Mouse (Mus musculus) hindbrain, embryonic 14.5 days (tissue): ENCODE data around the gene Dtx3l. TPM values are rescaled to one million over a fixed set of nuclear protein-coding genes. Genes with fewer than 3 reads are reported as not detected.

Experiments
- ATAC-seq: fragments of 200-750 bp; cut with Nextera tagmentation; 2 replicates; pipeline ENCODE4 v1.8.0; 2017; ENCODE audit warnings: moderate number of reproducible peaks, mild to moderate bottlenecking, moderate TSS enrichment, moderate library complexity; ENCODE audit not compliant: low FRiP score
- DNase-seq: peaks from one replicate; pipeline ENCODE4 v3.0.0-alpha.2; 2015; ENCODE audit warnings: low spot score
- H3K27ac ChIP-seq: fragments of 300-500 bp; sonication (generic); 2 replicates; pipeline ENCODE4 v1.5.1; 2014; ENCODE audit warnings: mild to moderate bottlenecking, moderate library complexity
- H3K27me3 ChIP-seq: fragments of 300-500 bp; sonication (generic); 2 replicates; pipeline ENCODE4 v1.6.1; 2014; ENCODE audit warnings: mild to moderate bottlenecking, low read length, mixed read lengths; ENCODE audit not compliant: control insufficient read depth, insufficient read depth
- H3K36me3 ChIP-seq: fragments of 300-500 bp; sonication (generic); replicated peaks from 2 replicates; pipeline ENCODE4 v1.6.1; 2014; ENCODE audit not compliant: control insufficient read depth, insufficient read depth
- H3K4me1 ChIP-seq: fragments of 300-500 bp; sonication (generic); replicated peaks from 2 replicates; pipeline ENCODE4 v1.6.1; 2014; ENCODE audit warnings: antibody characterized with exemption, low read length, mixed read lengths; ENCODE audit not compliant: control insufficient read depth, insufficient read depth
- H3K4me2 ChIP-seq: fragments of 300-500 bp; sonication (generic); replicated peaks from 2 replicates; pipeline ENCODE4 v1.6.1; 2014; ENCODE audit warnings: mild to moderate bottlenecking, moderate library complexity
- H3K4me3 ChIP-seq: fragments of 300-500 bp; sonication (generic); replicated peaks from 2 replicates; pipeline ENCODE4 v1.5.1; 2014; ENCODE audit warnings: mild to moderate bottlenecking, low read length
- H3K9ac ChIP-seq: fragments of 300-500 bp; sonication (generic); 2 replicates; pipeline ENCODE4 v1.6.1; 2014
- H3K9me3 ChIP-seq: fragments of 300-500 bp; sonication (generic); 2 replicates; pipeline ENCODE4 v1.6.1; 2016; ENCODE audit warnings: low read length; ENCODE audit not compliant: control insufficient read depth
- WGBS: fragments of 180-500 bp; shearing (Covaris S2); extraction: QIAGEN DNeasy Blood & Tissue Kit; methylation state at CpG from one replicate; pipeline ENCODE4 v1.1.7; 2014; 5-methylcytosine and 5-hydroxymethylcytosine counted together
- polyA plus RNA-seq: library from polyadenylated mRNA; unstranded; fragments of >200 nt; fragmentation: Nextera tagmentation; extraction: Ambion mirVana; gene quantifications from 2 replicates; pipeline ENCODE4 v1.2.1, GENCODE M21; 2014

Gene Dtx3l
- polyA plus RNA-seq, 1 experiment from 2014 or later, result 1.2 TPM

- no peak overlapping the region for H3K27ac ChIP-seq
- no peak overlapping the region for H3K4me3 ChIP-seq
- 68% methylated on average over 5 of the region's 5 CpGs for WGBS
- H3K4me1 ChIP-seq, result no peaks in the 10 kb centered on the region
- DNase-seq (no peak), ATAC-seq (no peak)
- H3K27me3 ChIP-seq, result no peaks in the 10 kb centered on the region
- no peaks in the 10 kb centered on the region for H3K36me3 ChIP-seq
- no peak overlapping the region for H3K4me2 ChIP-seq
- no peak overlapping the region for H3K9ac ChIP-seq
- H3K9me3 ChIP-seq, result no peaks in the 10 kb centered on the region
Measured at GRCm38 (mm10) chr16:35914301-35914700, 24.6 kb downstream of the Dtx3l start.

- Histone ChIP-seq H3K9ac (no peak overlapping the region), H3K4me2 (no peak overlapping the region), H3K4me3 (no peak overlapping the region), H3K27me3 (no peaks in the 10 kb centered on the region), H3K36me3 (no peaks in the 10 kb centered on the region), H3K4me1 (no peaks in the 10 kb centered on the region), H3K27ac (no peak overlapping the region), H3K9me3 (no peaks in the 10 kb centered on the region)
- no peak for ATAC-seq
- DNase-seq, result no peak
- 79% methylated on average over 1 of the region's 1 CpGs for WGBS
Measured at GRCm38 (mm10) chr16:35913526-35913925, 25.4 kb downstream of the Dtx3l start.

- no peaks in the 10 kb centered on the region for H3K4me1 ChIP-seq
- no peaks in the 10 kb centered on the region for H3K9me3 ChIP-seq
- DNase-seq (no peak), ATAC-seq (no peak)
- H3K36me3 ChIP-seq, result no peaks in the 10 kb centered on the region
- 79% methylated on average over 3 of the region's 3 CpGs for WGBS
- no peak overlapping the region for H3K4me3 ChIP-seq
- H3K4me2 ChIP-seq, result no peak overlapping the region
- no peaks in the 10 kb centered on the region for H3K27me3 ChIP-seq
- H3K9ac ChIP-seq, result no peak overlapping the region
- no peak overlapping the region for H3K27ac ChIP-seq
Measured at GRCm38 (mm10) chr16:35911449-35911848, 27.5 kb downstream of the Dtx3l start.

GRCm38 (mm10) chr16:35907432-35908201 lies 31.3 kb downstream of the Dtx3l start:
- no peak overlapping the region for H3K4me3 ChIP-seq
- 51% methylated on average over 4 of the region's 4 CpGs for WGBS
- no peak for ATAC-seq
- H3K4me2 ChIP-seq, result no peak overlapping the region
- no peak overlapping the region for H3K27ac ChIP-seq
- H3K4me1 ChIP-seq, result no peaks in the 10 kb centered on the region
- no peaks in the 10 kb centered on the region for H3K36me3 ChIP-seq
- H3K27me3 ChIP-seq, result no peaks in the 10 kb centered on the region
- DNase-seq, result no peak
- no peaks in the 10 kb centered on the region for H3K9me3 ChIP-seq
- H3K9ac ChIP-seq, result no peak overlapping the region

- H3K4me2 ChIP-seq, result no peak overlapping the region
Measured at GRCm38 (mm10) chr16:35906887-35907286, 32.1 kb downstream of the Dtx3l start.

GRCm38 (mm10) chr16:35905819-35906485 lies 33.0 kb downstream of the Dtx3l start:
- Histone ChIP-seq H3K36me3 (no peaks in the 10 kb centered on the region), H3K4me2 (no peak overlapping the region), H3K9ac (no peak overlapping the region), H3K4me1 (no peaks in the 10 kb centered on the region), H3K4me3 (no peak overlapping the region), H3K27me3 (no peaks in the 10 kb centered on the region), H3K9me3 (no peaks in the 10 kb centered on the region), H3K27ac (no peak overlapping the region)
- DNase-seq (no peak), ATAC-seq (no peak)
- WGBS, result 83% methylated on average over 6 of the region's 6 CpGs

More at GRCm38 (mm10) chr16:35906887-35907286, 32.1 kb downstream of the Dtx3l start:
- Histone ChIP-seq H3K27me3 (no peaks in the 10 kb centered on the region), H3K4me3 (no peak overlapping the region), H3K9me3 (no peaks in the 10 kb centered on the region), H3K27ac (no peak overlapping the region), H3K36me3 (no peaks in the 10 kb centered on the region), H3K4me1 (no peaks in the 10 kb centered on the region), H3K9ac (no peak overlapping the region)
- WGBS, result 76% methylated on average over 7 of the region's 7 CpGs
- ATAC-seq (no peak), DNase-seq (no peak)

- no peaks in the 10 kb centered on the region for H3K4me1 ChIP-seq
- H3K36me3 ChIP-seq, result no peaks in the 10 kb centered on the region
- H3K9ac ChIP-seq, result no peak overlapping the region
- 94% methylated on average over 3 of the region's 3 CpGs for WGBS
- ATAC-seq, result no peak
- no peak for DNase-seq
- H3K9me3 ChIP-seq, result no peaks in the 10 kb centered on the region
- no peak overlapping the region for H3K27ac ChIP-seq
- no peak overlapping the region for H3K4me2 ChIP-seq
- H3K4me3 ChIP-seq, result no peak overlapping the region
- no peaks in the 10 kb centered on the region for H3K27me3 ChIP-seq
Measured at GRCm38 (mm10) chr16:35905355-35905754, 33.6 kb downstream of the Dtx3l start.

- Histone ChIP-seq H3K4me1 (no peaks in the 10 kb centered on the region), H3K4me2 (no peak overlapping the region), H3K4me3 (no peak overlapping the region), H3K27ac (no peak overlapping the region), H3K36me3 (no peaks in the 10 kb centered on the region), H3K27me3 (no peaks in the 10 kb centered on the region), H3K9me3 (no peaks in the 10 kb centered on the region), H3K9ac (no peak overlapping the region)
- DNase-seq (no peak), ATAC-seq (no peak)
- 76% methylated on average over 4 of the region's 4 CpGs for WGBS
Measured at GRCm38 (mm10) chr16:35904121-35904736, 34.7 kb downstream of the Dtx3l start.

GRCm38 (mm10) chr16:35903014-35903640 lies 35.8 kb downstream of the Dtx3l start:
- WGBS, result 85% methylated on average over 6 of the region's 6 CpGs
- H3K4me1 ChIP-seq, result no peaks in the 10 kb centered on the region
- H3K9me3 ChIP-seq, result no peaks in the 10 kb centered on the region
- H3K4me3 ChIP-seq, result no peak overlapping the region
- H3K4me2 ChIP-seq, result no peak overlapping the region
- no peaks in the 10 kb centered on the region for H3K27me3 ChIP-seq
- ATAC-seq, result no peak
- H3K9ac ChIP-seq, result no peak overlapping the region
- H3K36me3 ChIP-seq, result no peaks in the 10 kb centered on the region
- H3K27ac ChIP-seq, result no peak overlapping the region
- DNase-seq, result no peak
